12 mouse cellular contexts compared by ENCODE assay signal in genomic region chr17:23722376-23723125, GRCm38 (mm10). TPM values are rescaled to one million over a fixed set of nuclear protein-coding genes. Genes with fewer than 3 reads are reported as not detected.
"Had no signal": no experiment of that assay in that cellular context is flagged by ENCODE, and none has a peak within 500 bp of the region (broad histone marks: within the 10 kb centered on the region; RNA-seq: fewer than 3 reads in every experiment).

Gene 1520401A03Rik, minus strand, starts transcription at chr17:23722783.

- H3K27me3 ChIP-seq: stomach, embryonic 15.5 days had no signal

- H3K4me2 ChIP-seq: midbrain, embryonic 12.5 days; stomach, embryonic 15.5 days had no signal

- ATAC-seq: midbrain, embryonic 16.5 days had no signal

- H3K9me3 ChIP-seq: midbrain, embryonic 12.5 days; stomach, embryonic 15.5 days had no signal

- H3K36me3 ChIP-seq: midbrain, embryonic 12.5 days; stomach, embryonic 15.5 days had no signal

- H3K9ac ChIP-seq: liver, embryonic 14.5 days; midbrain, embryonic 12.5 days; stomach, embryonic 15.5 days had no signal

- H3K27ac ChIP-seq: left cerebral cortex, adult 2 months; liver, embryonic 14.5 days; midbrain, embryonic 12.5 days; stomach, embryonic 15.5 days had no signal

- DNase-seq: kidney, postnatal 14 days; lung, adult 18-20 months; right cerebral cortex, postnatal 14 days; thymus, postnatal 4 days had no signal

- H3K4me3 ChIP-seq: left cerebral cortex, adult 2 months; midbrain, embryonic 12.5 days; stomach, embryonic 15.5 days had no signal

RNA-seq across cellular contexts. Expression of gene 1520401A03Rik, which starts in this region (rescaled TPM):
- total RNA-seq: liver, adult 2 months; megakaryocyte-erythroid progenitor cell, adult 5-6 weeks had no signal
- polyA plus RNA-seq: liver, adult 2 months; spleen, adult 2 months had no signal
